Mouse (Mus musculus) gastrocnemius, postnatal 10 days (tissue): ENCODE measurements at regions not wholly inside any gene's neighbourhood (a gene's known extent, or its start where the extent isn't known, plus 50 kb on each side); places are given as distances from the start of the nearest gene placed in this dataset.
"Not testable (repeated sequence)": the region's sequence is repeated elsewhere in the genome, so short reads cannot be mapped to it uniquely, and the experiment has no call there.

Source experiments
- DNase-seq: peaks from one replicate; pipeline ENCODE4 v3.0.0; 2021; ENCODE audit warnings: mixed read lengths

DNA sequence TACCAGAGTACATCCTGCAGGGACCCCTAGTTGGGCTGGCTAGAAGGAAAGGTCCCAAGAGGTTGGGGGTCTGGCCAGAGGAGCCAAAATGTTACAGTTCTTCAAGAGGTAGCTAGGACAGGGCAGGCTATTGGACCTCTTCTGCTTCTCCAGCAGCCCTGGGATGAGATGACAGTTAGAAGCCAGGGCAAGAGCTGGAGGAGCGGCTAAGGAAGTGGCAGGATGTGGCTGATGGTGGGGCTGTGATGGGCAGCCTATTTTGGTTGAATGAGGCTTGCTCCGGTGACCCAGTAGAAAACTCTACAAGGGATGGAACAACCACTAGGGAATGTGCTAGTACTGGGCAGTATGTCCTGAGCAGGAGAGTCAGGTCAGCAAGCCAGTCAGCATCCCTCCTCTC, 82.8 kb downstream of the Ddx11 start:
- no peak for DNase-seq

DNA sequence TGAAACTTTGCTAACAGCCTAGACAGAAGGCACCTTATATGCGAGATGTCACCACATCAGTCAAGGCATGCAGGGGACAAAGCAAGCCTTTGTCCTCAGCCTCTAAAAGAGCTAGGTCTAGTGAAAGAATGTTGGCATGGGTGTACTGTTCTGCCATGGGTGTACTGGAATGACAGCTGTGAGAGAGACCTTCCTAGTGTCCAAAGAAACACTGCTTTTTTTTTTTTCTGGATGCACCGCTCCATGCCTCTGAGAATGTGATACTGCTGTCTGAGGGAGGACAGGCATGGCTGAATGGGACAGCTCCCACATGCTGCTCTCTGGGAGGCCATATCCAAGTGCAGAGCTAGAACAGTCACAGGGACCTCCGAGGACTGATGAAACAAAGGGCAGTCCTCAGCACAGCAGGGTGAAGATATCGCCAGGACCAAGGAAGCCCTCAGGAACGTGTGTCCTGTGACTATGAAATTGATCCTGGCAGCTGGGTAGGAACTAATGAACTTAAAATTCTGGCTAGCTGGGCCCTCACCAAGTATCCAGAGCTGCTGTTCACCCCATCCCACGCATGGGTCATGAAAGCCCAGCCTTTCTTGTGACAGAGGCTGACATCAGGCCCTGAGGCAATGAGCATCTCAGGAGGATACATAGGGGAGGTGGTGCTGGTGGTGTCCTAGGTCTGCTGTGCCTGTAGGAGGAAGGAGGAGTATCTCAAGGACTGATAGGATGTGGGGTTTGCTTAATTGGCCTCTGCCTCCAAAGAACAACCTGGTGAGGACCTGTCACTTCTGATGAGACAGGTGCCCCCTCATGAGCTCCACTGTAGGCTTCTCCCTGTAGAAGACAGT, 84.6 kb downstream of the Ddx11 start:
- not testable (repeated sequence) for DNase-seq

DNA sequence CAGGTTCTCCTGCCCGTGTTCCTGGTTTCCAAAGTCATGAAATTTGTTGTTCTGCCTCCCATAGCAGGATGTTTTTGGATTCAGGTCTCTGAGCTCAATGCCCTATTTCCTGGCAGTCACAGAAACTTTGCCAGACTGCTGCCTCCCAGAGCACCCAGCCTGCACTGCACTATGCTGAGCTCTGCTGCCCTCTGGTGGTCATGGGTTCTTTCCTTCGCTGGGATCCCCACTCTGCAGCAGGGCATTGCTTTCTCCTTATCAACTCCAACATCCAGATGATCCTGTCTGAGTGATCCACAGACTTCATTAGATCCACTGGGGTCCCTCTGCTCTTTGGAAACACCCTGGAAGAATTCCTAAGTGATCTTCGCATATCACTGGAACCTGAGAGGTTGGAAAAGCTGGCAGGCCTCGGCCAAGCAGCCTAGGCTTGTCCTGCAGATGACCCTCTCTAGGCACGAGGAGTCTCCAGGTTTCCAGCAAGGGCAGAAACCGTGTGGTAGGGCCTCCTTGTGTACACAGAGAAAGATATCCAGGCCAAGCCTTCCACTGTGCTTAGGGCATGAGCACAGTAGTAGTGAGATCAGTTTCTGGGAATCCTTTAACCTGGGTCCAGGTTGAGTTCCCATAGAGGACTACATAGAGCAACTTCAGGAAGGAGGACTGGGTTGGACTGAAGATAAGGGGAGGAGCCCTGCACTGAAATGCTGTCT, 85.6 kb downstream of the Ddx11 start:
- not testable (repeated sequence) for DNase-seq

DNA sequence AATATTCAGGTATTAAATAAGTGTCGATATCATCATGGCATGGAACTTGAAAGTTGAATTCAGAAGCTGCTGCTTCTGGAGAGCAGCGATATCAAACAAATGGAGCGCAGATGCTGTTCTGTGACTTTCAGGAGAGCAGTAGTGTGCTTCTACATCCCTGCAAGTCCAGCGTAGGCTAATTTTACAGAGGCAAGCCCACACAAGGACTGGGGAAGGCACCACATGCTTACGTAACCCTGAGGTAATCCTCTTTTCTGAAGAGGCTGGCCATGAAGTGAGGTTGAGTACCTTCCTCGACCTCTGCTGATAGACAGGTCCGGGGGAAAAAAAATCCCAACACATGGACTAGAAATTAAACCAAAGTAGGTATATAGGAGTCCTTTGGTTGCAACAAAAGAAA, 88.2 kb downstream of the Ddx11 start:
- DNase-seq, result no peak

DNA sequence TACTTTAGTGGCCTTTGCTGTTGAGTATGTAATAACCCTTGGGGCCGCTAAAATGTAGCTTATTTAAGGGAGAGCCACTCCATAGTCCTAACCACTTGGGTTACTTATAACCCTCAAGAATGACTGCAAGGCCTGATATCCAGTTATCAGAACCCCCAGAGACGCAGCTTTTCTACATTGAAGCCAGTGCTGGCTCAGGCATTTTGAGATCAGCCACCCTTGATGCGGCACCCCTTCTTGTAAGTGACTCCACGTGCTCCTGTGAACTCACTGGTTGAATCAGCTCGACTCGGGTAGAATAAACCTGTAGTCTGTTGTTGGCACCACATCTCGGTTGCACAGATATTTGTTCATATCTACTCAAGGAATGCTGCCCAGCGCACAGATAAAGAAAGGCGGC, 89.3 kb downstream of the Ddx11 start:
- DNase-seq, result no peak

DNA sequence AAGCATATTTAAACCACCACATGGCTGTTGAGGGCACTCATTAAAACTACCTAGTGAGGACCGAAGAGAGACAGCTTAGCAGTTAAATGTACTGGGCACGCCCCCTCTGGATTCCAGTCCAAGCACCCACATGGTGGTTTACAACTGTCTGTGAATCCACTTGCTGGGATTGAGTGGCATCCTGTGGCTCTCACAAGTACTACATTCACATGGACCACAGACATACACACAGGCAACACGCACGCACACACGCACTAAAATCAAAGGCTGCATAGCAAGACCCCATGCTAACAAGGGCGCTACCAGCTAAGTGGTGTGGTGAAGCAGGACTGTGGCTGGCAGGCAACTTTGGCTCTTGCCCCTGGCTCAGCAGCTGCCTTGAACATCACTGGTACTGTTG, 95.0 kb downstream of the Ddx11 start:
- no peak for DNase-seq

DNA sequence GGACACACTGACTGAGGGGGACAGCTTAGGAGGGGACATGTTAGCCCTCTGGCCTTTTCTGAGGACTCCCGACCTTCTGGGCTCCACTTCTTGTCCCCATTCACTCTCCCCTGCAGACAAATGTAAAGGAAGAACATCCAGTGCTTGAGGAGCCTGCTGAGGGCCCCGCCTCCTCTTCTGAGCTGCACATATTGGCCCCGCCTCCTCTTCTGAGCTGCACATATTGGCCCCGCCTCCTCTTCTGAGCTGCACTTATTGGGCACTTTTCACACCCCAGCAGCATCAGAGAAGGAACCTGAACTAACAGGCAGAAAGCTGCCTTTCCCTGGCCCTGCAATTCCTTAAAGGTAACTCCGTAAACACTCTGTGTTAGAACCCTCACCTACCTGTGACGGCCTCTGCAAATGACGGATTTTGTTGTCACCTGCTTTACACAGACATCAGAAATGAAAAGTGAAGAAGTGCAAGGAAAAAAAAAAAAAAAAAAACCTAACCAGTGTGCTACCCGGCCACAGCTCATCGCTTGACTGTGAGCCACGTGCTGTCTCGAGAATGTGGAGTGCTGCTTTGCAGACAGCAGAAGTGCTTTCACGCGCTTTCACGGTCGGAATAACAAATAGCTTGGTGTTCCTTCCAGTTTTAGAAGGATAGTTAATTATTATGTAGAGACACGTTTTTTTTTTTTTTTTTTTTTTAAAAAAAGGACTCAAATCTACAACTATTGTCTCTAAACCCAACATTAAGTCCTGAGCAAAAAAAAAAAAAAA, 96.5 kb downstream of the Ddx11 start:
- no peak for DNase-seq

DNA sequence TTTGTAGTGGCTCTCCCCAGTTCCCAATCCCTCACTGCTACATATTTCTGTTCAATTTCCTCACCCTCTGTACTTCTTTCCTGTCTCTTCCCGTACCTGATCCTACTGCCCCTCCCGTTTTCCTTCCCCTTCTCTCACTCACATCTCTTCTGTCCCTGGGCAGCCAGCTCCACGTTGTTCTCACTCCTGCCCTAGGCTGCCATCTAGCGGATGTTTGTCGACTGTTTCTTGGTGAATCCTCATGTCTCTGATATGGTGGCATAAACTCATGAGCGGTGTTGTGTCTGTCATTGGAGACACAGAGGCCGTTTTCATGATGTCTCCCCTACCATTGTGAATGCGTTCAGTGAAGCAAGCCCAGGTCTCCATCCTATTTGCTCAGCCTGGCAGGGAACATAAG, 97.9 kb downstream of the Ddx11 start:
- peak; percentile 66 for DNase-seq

DNA sequence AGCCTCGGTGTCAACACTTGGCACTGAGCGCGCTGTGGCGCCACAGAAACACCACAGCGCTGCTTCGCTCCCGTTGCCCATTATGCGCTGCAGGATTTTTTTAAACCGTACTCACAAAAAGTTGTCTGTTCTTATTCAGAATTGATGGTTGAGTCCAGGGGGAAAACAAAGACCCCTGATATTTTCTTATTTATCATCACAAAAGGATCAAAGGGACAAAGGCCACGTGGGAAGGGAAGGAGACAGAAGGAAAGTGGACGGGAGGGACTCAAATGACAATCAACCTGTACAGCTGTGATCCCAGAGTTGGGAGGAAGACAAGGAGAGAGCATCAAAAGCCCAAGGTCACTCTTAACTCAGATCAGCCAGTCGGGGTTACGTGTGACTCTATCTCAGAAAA, 100.4 kb downstream of the Ddx11 start:
- DNase-seq, result no peak

DNA sequence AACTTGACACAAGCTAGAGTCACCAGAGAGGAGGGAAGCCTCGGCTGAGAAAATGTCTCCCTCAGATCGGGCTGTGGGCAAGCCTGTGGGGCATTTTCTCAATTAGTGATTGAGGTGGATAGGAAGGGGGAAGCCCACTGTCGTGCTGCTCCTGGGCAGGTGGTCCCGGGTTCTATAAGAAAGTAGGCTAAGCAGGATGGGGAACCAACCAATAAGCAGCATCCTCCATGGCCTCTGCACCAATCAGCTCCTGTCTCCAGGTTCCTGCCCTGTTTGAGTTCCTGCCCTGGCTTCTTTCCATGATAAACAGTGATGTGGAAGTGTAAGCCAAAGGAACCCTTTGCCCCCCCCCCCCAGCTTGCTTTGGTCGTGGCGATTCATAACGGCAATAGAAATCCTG, 100.9 kb downstream of the Ddx11 start:
- no peak for DNase-seq

DNA sequence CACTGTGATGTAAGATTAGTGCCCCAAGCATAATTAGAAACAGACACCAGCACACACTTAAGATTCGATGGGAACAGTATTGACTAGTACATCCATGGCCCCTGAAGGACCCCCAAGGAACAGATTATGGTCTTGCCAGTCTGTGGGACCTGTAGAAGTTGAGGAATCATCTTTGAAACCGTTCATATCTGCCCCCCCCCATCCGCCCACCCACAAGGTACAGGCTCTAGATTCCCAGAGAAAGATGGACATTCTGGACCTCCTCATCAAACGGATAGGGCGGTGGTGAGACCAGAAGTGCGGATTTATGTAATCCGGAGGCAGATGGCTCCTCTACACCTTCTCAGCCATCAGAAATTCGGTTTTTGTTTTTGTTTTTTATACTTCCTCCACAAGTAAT, 109.1 kb downstream of the Ddx11 start:
- no peak for DNase-seq

DNA sequence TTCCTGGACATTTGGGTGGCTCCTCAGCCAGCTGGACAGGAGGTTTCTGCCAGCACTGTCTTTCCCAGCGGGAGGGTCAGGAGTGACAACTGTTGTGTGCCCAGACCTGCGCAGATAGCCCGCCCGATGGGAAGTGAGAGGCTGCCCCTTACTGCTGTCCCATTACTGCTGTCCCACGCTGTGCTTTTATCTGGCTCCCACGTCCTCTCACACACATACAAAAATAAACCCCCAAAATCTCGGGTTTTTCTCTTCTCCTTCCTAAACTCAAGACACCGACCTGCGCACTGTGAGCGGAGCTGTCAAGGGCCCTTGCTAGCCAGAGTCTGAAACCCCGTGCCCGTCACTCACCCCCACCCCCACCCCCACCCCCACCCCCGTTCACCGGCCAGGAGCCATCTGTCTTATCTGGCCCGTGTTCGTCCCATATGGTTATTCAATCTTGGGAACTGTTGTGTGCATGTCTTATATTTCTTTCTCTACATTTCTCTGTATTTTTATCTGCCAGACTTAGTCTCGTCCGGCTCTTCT, 109.6 kb downstream of the Ddx11 start:
- DNase-seq, result no peak

DNA sequence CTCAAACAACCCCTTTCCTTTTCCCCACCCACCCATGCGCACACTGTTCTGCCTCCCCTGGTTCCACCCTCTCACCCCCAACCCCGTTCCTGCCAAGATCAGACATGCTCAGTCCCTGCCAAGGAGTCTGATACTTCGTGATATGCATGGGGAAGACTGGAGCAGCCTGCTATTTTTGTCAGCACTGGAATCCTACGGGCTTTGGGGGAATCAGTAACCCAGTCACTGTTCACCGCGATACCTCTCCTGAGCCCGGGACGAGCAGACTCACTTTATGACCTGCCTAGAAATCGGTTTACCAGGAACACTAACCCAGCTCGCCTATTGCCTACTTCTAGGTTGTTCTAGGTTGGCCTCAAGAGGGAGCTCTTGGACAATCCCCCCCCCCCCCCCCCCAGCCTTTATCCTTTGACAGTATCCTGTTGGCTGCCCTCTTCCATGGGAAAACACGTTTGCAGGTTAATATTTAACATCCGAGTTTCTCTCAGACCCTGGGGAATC, 110.2 kb downstream of the Ddx11 start:
- DNase-seq, result no peak

DNA sequence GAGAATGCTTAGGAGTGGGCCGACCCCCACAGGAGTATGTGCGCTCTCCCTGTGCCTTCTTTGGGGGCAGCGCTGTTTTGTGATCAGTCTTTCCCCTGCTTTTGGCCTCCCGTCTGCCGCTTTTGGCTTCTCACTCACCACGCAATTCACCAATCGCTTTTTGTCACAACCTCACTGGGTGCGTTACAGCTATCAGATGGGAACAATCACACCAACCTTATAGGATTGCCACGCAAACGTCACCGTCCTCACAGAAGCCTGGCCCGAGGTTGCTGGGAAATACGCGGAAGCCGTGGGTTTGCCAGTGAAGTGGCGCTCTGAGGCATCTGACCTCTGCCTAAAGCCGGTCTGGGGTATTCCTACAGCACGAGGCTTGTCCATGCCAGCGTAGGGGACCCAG, 111.1 kb downstream of the Ddx11 start:
- no peak for DNase-seq

DNA sequence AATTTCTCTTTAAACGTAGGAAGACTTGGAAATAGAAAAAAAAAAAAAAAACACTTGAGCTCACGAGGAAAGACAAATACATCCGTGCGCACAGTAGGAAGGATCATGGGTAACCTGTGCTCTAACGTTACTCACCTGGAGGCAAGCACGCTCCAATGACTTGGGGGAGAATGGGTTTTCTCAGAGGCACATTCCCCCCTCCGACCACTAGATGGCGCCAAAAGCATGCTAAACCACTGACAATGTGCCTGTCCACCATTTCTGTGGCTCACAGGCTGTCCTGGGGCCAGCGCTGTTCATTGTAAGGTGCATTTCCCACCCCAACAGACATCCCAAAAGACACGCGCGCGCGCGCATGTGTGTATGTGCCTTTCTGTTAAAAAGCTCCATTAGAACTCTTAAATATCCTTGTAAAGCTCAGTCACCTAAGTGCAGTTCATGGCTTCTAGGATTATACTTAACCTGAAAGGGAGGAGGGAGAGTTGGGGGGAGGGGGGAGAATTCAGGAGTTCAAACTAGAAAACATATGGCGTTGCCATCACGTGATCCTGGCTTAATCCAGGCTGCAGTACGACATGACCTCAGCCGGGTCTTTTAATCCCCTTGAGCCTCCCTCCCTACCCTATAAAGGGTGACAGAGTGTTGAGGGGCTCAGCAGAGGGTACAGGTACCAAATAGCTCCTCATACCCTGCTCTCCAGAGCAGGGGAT, 111.9 kb downstream of the Ddx11 start:
- peak; percentile 86 for DNase-seq

DNA sequence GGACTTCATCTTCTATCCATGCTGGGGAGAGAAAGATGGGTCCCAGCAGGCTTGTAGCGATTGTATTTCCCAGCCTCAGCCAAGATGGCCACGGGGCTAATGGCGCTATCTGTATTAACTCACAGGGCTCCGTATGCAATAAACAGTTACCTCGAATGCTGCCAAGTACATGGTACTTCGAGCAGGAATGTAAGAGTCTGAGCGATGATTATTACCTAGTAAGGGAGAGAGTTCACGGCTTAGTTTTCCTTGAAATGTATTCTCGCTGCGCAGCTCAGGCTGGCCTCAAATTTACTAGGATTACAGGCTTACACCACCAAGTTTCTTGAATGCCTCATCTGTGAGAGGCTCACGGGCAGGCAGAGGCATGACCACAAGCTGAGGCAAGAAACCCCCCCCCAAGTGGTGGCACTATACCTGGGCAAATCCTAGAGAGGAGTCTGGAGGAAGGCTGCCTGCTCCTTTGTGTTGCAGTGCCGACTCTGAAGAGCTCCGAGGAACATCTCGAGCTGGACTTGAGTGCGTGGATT, 112.6 kb downstream of the Ddx11 start:
- DNase-seq, result no peak

DNA sequence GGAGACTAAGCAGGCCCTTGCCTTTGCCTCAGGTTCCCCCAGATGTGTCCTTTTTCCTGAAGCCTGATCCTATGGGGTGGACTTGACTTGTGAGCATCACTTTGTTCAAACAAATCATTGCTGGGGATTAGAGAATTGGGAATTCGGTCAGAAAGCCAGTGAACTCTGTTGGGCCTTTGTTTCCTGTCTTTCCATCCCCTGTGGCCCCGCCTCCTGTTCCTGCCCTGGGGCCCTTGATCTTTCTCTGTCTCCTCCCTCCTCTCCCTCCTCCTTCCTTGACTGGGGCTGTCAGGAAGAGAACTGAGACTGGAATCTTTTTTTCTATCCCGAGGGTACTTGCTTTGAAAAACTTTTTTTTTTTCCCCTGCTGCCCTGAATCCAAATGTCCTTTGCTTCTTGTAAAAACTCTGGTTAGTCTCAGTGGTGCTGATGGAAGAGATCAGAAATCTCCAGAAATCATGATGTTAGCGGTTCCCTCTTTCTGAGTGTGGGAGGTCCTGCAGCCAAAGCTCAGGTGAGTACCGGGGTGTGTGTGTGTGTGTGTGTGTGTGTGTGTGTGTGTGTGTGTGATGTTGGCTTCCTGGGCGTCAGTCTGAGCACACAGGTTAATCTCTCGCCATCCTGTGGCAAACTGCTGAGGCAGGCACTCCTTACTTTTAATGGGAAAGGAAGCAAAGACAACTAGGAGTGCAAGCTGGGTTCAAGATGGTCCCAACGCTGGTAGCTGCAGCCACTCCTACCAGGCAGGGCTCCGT, 118.7 kb downstream of the Ddx11 start:
- no peak for DNase-seq

DNA sequence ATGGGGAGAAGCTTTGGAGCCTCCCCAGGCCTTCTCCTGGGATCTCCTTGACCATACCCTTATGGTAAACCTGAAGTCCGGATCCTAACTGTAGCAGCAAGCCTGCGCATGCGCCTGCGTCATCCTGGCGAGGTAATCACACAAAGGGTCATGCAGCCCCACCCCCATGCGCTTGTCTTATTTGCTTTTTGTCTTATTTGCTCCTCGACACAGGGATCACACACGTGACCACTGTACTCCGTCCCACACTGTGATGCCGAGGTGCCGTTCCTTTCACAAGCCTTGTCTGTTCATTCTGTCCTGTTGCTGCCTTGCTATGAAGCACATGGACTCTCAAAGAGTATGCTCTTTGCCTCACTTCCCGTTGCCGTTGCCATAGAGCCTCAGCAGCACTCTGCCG, 120.9 kb downstream of the Ddx11 start:
- no peak for DNase-seq

DNA sequence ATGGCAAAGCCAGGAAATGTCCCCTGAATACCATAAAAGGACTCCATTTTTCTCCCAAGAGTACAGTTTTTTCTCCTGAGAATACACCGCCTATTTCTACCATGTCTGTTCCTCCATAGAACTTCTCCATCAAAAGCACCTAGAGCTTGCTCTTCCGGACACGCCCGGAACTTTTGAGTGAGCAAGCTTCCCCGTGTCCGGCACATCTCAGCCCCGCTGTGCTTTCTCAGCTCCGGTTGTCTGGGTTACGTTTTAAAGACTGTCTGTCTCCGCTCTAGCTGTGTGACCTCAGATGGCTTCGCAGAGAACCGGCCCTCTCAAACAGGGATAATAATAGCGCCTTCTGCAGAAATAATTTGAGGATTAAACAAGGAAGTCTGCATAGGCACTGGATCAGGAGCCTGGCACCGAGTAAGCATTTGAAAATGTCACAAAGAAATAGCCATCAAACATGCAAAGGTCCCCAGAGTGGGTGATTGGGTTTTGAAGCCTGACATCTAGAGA, 122.8 kb downstream of the Ddx11 start:
- no peak for DNase-seq

DNA sequence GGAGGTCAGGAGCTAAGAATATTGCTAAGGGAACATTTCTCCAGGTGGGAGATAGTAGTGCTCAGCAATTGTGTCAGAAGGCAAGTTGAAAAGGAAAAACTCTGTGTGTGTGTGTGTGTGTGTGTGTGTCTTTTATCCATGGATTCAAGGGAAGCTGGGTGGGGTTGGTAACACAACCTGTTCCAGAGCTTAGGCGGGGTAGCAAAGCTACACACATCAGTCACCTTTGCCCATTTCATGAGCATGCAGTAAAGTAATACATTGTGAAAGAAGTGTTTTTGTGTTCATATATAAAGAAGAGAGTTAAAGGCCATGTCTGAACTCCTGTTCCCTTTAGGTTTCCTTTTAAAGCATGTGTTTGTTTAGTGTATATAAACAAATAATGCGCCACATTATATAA, 128.2 kb downstream of the Ddx11 start:
- DNase-seq, result no peak

DNA sequence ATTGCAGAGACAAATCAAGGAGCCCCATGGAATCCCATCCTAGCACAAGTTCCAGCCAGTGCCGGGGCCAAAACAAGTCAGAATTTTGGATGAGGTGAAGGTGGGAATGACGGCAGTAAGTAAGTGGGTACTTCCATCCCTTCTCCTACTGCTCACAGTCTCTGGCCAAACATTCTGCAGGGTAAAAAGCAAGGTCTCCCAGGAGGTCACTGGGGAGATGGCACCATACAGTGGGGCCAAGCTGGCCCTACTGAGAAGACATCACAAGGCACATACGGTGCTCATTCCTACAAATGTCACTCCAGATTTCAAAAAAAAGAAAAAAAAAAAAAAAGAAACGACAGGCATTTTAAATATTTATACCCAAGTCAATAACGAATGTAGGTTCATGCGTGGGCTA, 129.6 kb downstream of the Ddx11 start:
- no peak for DNase-seq
